ENCODE assay signal across 9 mouse cellular contexts in the genomic region with DNA sequence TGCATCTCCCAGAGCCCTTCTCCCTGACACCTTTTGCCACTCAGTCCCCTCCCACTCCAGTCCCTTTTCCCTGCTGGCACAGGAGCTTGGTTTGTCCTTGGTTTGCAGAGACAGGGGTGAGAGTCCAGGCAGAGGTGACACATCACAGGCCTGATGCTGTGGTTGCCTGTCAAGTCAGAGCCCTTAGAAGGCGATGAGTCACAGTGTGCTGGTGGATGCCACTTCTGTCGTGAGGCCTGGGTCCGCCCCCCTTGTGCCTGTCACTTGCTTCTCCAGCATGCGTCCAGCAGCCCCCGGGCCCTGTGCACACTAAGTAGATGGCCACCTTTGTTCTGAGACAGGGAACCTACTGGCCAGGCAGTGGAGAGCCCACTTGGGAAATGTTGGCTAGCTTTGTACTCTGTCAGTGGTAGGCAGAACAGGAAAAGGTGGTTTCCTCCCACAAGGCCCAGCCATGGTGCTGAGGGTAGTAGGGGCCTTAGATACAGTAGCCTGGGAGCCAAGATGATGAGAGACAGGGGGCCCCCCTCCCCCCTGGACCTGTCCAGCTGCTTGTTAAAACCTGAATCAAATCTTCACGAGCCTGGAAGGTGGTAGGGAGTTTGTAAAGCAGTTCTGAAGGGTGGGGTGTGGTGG. TPM values are rescaled to one million over a fixed set of nuclear protein-coding genes. Genes with fewer than 3 reads are reported as not detected.
DNase-seq lines count a peak whose midpoint lies in the region; ATAC-seq and TF ChIP-seq lines count a peak whose summit lies in the region.
"Had no signal": no experiment of that assay in that cellular context is flagged by ENCODE, and none has a peak within 500 bp of the region (broad histone marks: within the 10 kb centered on the region; RNA-seq: fewer than 3 reads in every experiment).

No protein-coding gene starts in this region.

- peaks cover 16% of the 10 kb centered on the region for H3K4me1 ChIP-seq in liver, adult 2 months (ENCODE audit: control insufficient read depth, insufficient read depth, low read length)
- H3K4me1 ChIP-seq in heart, embryonic 12.5 days (replicated peaks) = peaks cover 66% of the 10 kb centered on the region

- H3K9me3 ChIP-seq in heart, embryonic 12.5 days (replicated peaks) = no peaks in the 10 kb centered on the region

- DNase-seq in liver, adult 2 months (ENCODE audit: extremely low read depth, low read depth, low spot score) = peak; percentile 87
- no peak for DNase-seq in liver
- peak; percentile 45 for DNase-seq in T-cell, adult 2 months (ENCODE audit: low spot score)
- DNase-seq in cerebellum, postnatal 25 days = no peak
- DNase-seq in cerebellum, postnatal 14 days = no peak
- DNase-seq: thymus, adult 2 months had no signal

- WGBS in liver, adult 2 months = 50% methylated on average over 6 of the region's 6 CpGs
- 32% methylated on average over 6 of the region's 6 CpGs for WGBS in heart, embryonic 12.5 days

- peak overlapping the region; percentile 50 for H3K27ac ChIP-seq in liver, adult 2 months (replicated peaks; ENCODE audit: insufficient read depth, low read depth, low read length)
- peak overlapping the region; percentile 86 for H3K27ac ChIP-seq in heart, embryonic 12.5 days (ENCODE audit: poor library complexity, severe bottlenecking)

- H3K36me3 ChIP-seq in liver, adult 2 months (ENCODE audit: control insufficient read depth, insufficient read depth, low read length) = peaks cover 13% of the 10 kb centered on the region; the same call in 1 of the 2 replicates
- H3K36me3 ChIP-seq in heart, embryonic 12.5 days = peaks cover 72% of the 10 kb centered on the region

- TF ChIP-seq CTCF in liver, adult 2 months (IDR thresholded peaks at IDR 0.05; ENCODE audit: low read depth, low read length) = no peak

- H3K4me2 ChIP-seq in heart, embryonic 12.5 days = no peak overlapping the region

- no peaks in the 10 kb centered on the region for H3K79me2 ChIP-seq in liver, adult 2 months (ENCODE audit: control insufficient read depth, insufficient read depth, low read length)

- no peak for TF ChIP-seq POLR2A in liver, adult 2 months (IDR thresholded peaks at IDR 0.05; ENCODE audit: extremely low read depth, insufficient read depth, low read length)

- ATAC-seq in heart, embryonic 12.5 days (ENCODE audit: insufficient number of reproducible peaks, low FRiP score) = peak; percentile 80
- peak; percentile 83 for ATAC-seq in megakaryocyte progenitor cell, adult 5-6 weeks (replicated peaks; ENCODE audit: poor library complexity)
- no peak for ATAC-seq in megakaryocyte-erythroid progenitor cell, adult 5-6 weeks (replicated peaks; ENCODE audit: low FRiP score, low TSS enrichment, poor library complexity, severe bottlenecking)

- no peak overlapping the region for H3K4me3 ChIP-seq in liver, adult 2 months (ENCODE audit: insufficient read depth, low read depth, low read length)
- H3K4me3 ChIP-seq in heart, embryonic 12.5 days = no peak overlapping the region

- H3K9ac ChIP-seq in liver, adult 2 months (ENCODE audit: low read depth, low read length) = no peak overlapping the region
- H3K9ac ChIP-seq in heart, embryonic 12.5 days = peak overlapping the region; percentile 42; the same call in 1 of the 2 replicates

- no peaks in the 10 kb centered on the region for H3K27me3 ChIP-seq in liver, adult 2 months (ENCODE audit: control insufficient read depth, insufficient read depth, low read length)
- no peaks in the 10 kb centered on the region for H3K27me3 ChIP-seq in heart, embryonic 12.5 days (replicated peaks)

RNA-seq across cellular contexts. Expression of a gene that starts 53.4 kb away (rescaled TPM):
- total RNA-seq in liver, adult 2 months (2014; rRNA removed) = 19.4 and 31.1 TPM in 2 replicates
- polyA plus RNA-seq in liver, adult 2 months (2012; rRNA removed) = 76.3 and 80.6 TPM in 2 replicates
- 101 and 104 TPM in 2 replicates for polyA plus RNA-seq in heart, embryonic 12.5 days (2016; fragmentation: Nextera tagmentation; extraction: Ambion mirVana)
- total RNA-seq in megakaryocyte progenitor cell, adult 5-6 weeks (2015) = 87.8 and 114 TPM in 2 replicates
- total RNA-seq in megakaryocyte progenitor cell, adult 5-6 weeks (2017) = 20.4 and 31.9 TPM in 2 replicates
- 142 and 159 TPM in 2 replicates for total RNA-seq in megakaryocyte-erythroid progenitor cell, adult 5-6 weeks (2014; fragmentation: Nextera tagmentation)
- 42.9 and 55.8 TPM in 2 replicates for total RNA-seq in megakaryocyte-erythroid progenitor cell, adult 5-6 weeks (2017)

Comparison
In these comparisons a context has a peak if more than half of its experiments do, and no peak if none do; other contexts are left out.
1. DNase-seq: peak in liver, adult 2 months (single experiment) and T-cell, adult 2 months (single experiment); none in liver (single experiment), cerebellum, postnatal 25 days (0 of 2) and cerebellum, postnatal 14 days (0 of 2).